Mouse (Mus musculus): ENCODE data around the gene Asphd2.

DNA sequence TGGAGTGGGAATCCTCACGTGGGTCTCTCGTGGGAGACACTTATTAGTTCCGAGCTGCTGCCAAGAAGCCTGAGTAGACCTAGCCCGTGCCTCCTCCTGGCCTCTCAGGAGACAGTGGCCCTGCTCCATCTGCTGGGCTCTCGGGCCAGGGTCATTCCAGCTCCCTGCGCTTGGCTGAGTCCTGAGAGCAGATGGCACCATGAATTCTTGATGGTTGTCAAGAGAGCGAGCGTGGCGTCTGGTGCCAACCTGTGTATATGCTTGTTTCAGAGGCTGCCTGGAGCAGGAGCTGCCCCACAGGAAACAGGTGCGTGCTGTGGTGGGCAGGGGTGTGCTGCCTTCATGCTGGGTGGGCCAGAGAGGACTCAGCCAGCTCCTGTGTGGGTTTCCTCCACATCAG is 26.0 kb downstream of the Asphd2 start:
- no peak for TF ChIP-seq CTCF (IDR thresholded peaks at IDR 0.05; ENCODE audit: low read depth, low read length)
- no peak for TF ChIP-seq POLR2A (IDR thresholded peaks at IDR 0.05; ENCODE audit: borderline replicate concordance, low read depth, low read length)
